Mouse (Mus musculus): ENCODE measurements around the gene Cacna2d2. TPM values are rescaled to one million over a fixed set of nuclear protein-coding genes. Genes with fewer than 3 reads are reported as not detected.

Gene Cacna2d2
- polyA plus RNA-seq, 2 experiments, result 0.29 to 9.3 TPM

DNA sequence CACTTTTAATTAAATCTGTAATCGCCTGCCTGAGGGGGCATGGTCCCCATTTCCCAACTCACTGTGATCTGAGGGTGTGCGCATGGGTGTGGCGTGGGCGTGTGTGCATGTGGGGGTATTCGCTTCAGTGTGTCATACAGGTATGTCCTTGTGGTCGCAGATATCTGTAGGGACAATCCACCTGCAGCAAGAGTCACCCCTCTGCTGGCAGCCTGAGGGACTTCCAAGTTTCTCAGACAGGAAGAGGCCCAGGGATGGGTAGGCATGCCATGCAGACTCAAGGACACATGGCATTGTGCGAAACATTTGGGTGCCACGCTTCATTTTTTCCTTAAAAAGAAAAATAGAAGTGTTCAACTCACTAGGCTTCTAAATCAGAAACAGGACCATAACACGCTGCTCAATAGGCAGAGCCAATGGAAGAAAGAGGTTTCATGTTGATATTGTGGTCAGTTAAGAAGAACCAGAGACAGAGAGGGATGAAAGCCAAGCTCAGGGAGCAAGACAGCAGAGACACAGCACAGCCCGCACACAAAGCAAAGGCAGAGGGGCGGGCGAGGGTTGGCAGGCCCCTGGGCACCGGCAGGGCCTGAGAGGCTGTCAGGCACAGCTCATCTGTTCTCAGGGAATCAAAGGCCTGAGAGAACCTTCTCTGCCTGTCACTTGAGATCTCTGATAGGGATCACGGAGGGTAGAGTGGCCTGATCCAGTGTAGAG, 111.1 kb downstream of the Cacna2d2 start:
- H3K9ac ChIP-seq (ENCODE audit: low read depth, low read length, severe bottlenecking), result no peak overlapping the region
- no peak for ATAC-seq (ENCODE audit: low FRiP score, low read depth)
- H3K4me1 ChIP-seq (ENCODE audit: control insufficient read depth, insufficient read depth, low read length), result peaks cover 11% of the 10 kb centered on the region; the same call in 1 of the 2 replicates
- TF ChIP-seq POLR2A (IDR thresholded peaks at IDR 0.05; ENCODE audit: borderline replicate concordance, extremely low read depth, insufficient read depth, insufficient read length), result no peak
- no peak overlapping the region for H3K4me3 ChIP-seq (replicated peaks; ENCODE audit: low read length)
- no peaks in the 10 kb centered on the region for H3K27me3 ChIP-seq (ENCODE audit: control insufficient read depth, insufficient read depth, low read length)
- no peak for DNase-seq (ENCODE audit: low spot score)
- no peaks in the 10 kb centered on the region for H3K9me3 ChIP-seq (ENCODE audit: control insufficient read depth, low read length)
- WGBS, result 76% methylated on average over 14 of the region's 14 CpGs
- no peak overlapping the region for H3K27ac ChIP-seq (replicated peaks; ENCODE audit: low read depth, low read length)
- H3K4me2 ChIP-seq (replicated peaks; ENCODE audit: low read depth, low read length, severe bottlenecking), result no peak overlapping the region
- no peaks in the 10 kb centered on the region for H3K36me3 ChIP-seq (ENCODE audit: control insufficient read depth, insufficient read depth, low read length)

DNA sequence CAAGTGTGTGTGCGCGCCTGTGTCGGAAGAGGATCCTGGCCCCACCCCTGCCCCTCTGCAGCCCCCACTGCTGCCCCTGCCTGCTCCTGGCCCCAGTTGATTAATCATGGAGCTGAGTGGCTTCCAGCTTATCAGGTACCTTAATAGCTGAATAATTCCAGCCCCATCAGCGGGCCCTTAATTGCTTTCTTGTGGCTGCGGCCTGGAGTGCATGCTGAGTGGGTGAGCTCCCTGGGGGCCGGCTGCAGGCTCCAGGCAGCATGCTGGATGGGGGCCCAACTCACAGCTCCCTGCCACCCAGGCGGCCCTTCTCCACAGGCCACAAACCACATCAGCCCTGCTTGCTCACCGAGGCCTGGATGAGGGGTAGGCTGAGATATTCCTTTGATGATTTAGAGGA, 112.0 kb downstream of the Cacna2d2 start:
- 51% methylated on average over 8 of the region's 8 CpGs for WGBS
- H3K4me1 ChIP-seq (ENCODE audit: control insufficient read depth, insufficient read depth, low read length), result peaks cover 11% of the 10 kb centered on the region; the same call in 1 of the 2 replicates
- no peaks in the 10 kb centered on the region for H3K27me3 ChIP-seq (ENCODE audit: control insufficient read depth, insufficient read depth, low read length)
- TF ChIP-seq POLR2A (IDR thresholded peaks at IDR 0.05; ENCODE audit: borderline replicate concordance, extremely low read depth, insufficient read depth, insufficient read length), result no peak
- no peak overlapping the region for H3K4me2 ChIP-seq (replicated peaks; ENCODE audit: low read depth, low read length, severe bottlenecking)
- no peak for ATAC-seq (ENCODE audit: low FRiP score, low read depth)
- DNase-seq (ENCODE audit: low spot score), result no peak
- H3K9ac ChIP-seq (ENCODE audit: low read depth, low read length, severe bottlenecking), result no peak overlapping the region
- no peaks in the 10 kb centered on the region for H3K9me3 ChIP-seq (ENCODE audit: control insufficient read depth, low read length)
- H3K36me3 ChIP-seq (ENCODE audit: control insufficient read depth, insufficient read depth, low read length), result no peaks in the 10 kb centered on the region
- no peak overlapping the region for H3K27ac ChIP-seq (replicated peaks; ENCODE audit: low read depth, low read length)
- H3K4me3 ChIP-seq (replicated peaks; ENCODE audit: low read length), result no peak overlapping the region

DNA sequence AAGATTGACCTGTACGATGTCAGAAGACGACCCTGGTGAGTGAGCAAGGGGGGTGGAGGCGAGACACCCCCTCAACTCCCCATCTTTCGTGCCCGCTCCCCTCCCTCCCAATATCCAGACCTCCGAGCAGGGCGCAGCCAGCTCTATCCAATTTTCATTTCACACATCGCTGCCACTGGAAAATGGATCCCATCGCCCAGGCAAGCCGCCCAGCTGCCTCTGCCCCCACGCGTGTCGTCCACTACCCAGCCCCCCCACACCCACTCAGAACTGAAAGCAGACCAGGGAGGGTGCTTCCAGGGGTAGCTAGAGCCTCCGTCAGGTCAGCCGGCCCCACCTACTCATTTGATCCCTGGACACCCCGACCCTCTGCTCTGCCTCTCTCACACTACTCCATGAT, 112.9 kb downstream of the Cacna2d2 start:
- ATAC-seq (ENCODE audit: low FRiP score, low read depth), result no peak
- Histone ChIP-seq H3K9ac (ENCODE audit: low read depth, low read length, severe bottlenecking) (no peak overlapping the region), H3K27ac (replicated peaks; ENCODE audit: low read depth, low read length) (no peak overlapping the region), H3K36me3 (ENCODE audit: control insufficient read depth, insufficient read depth, low read length) (no peaks in the 10 kb centered on the region), H3K4me2 (replicated peaks; ENCODE audit: low read depth, low read length, severe bottlenecking) (no peak overlapping the region), H3K27me3 (ENCODE audit: control insufficient read depth, insufficient read depth, low read length) (no peaks in the 10 kb centered on the region), H3K4me1 (ENCODE audit: control insufficient read depth, insufficient read depth, low read length) (peaks cover 11% of the 10 kb centered on the region; the same call in 1 of the 2 replicates), H3K4me3 (replicated peaks; ENCODE audit: low read length) (no peak overlapping the region), H3K9me3 (ENCODE audit: control insufficient read depth, low read length) (no peaks in the 10 kb centered on the region)
- WGBS, result 82% methylated on average over 16 of the region's 16 CpGs
- TF ChIP-seq POLR2A (IDR thresholded peaks at IDR 0.05; ENCODE audit: borderline replicate concordance, extremely low read depth, insufficient read depth, insufficient read length), result no peak
- DNase-seq (ENCODE audit: low spot score), result no peak

DNA sequence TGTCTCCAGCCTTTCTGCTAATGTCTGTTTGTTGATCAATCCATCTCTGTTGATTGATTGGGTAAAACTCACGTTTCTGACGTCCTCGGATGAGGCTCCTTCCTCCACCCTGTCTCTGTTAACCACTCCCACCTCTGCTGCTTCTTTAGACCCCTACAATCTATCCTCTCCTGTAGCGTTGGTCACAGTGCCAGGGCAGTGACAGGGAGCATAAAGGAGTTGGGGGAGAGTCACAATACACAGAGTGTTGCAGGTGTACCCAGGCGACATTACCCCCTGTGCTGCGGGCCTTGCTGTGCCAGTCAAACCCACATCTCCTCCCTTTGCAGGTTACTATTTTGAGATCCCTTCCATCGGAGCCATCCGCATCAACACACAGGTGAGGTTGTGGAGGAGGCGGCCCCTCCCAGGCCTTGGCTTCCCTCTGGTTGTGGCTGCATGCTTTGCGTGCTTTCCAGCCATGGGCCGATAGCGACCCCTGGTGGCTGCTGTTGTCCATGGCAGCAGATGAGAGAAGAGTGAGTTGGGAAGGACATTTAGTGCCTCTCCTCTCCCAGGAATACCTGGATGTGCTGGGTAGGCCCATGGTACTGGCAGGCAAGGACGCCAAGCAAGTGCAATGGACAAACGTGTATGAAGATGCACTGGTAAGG, 115.0 kb downstream of the Cacna2d2 start:
- Histone ChIP-seq H3K27ac (replicated peaks; ENCODE audit: low read depth, low read length) (no peak overlapping the region), H3K9me3 (ENCODE audit: control insufficient read depth, low read length) (no peaks in the 10 kb centered on the region), H3K36me3 (ENCODE audit: control insufficient read depth, insufficient read depth, low read length) (no peaks in the 10 kb centered on the region), H3K4me3 (replicated peaks; ENCODE audit: low read length) (no peak overlapping the region), H3K9ac (ENCODE audit: low read depth, low read length, severe bottlenecking) (no peak overlapping the region), H3K4me1 (ENCODE audit: control insufficient read depth, insufficient read depth, low read length) (0 out of 2 replicates have a peak, but pooled peaks cover 1% of the 10 kb centered on the region), H3K4me2 (replicated peaks; ENCODE audit: low read depth, low read length, severe bottlenecking) (no peak overlapping the region), H3K27me3 (ENCODE audit: control insufficient read depth, insufficient read depth, low read length) (no peaks in the 10 kb centered on the region)
- TF ChIP-seq POLR2A (IDR thresholded peaks at IDR 0.05; ENCODE audit: borderline replicate concordance, extremely low read depth, insufficient read depth, insufficient read length), result no peak
- ATAC-seq (ENCODE audit: low FRiP score, low read depth), result peak; percentile 47
- 24% methylated on average over 14 of the region's 14 CpGs for WGBS
- DNase-seq (ENCODE audit: low spot score), result peak; percentile 74

DNA sequence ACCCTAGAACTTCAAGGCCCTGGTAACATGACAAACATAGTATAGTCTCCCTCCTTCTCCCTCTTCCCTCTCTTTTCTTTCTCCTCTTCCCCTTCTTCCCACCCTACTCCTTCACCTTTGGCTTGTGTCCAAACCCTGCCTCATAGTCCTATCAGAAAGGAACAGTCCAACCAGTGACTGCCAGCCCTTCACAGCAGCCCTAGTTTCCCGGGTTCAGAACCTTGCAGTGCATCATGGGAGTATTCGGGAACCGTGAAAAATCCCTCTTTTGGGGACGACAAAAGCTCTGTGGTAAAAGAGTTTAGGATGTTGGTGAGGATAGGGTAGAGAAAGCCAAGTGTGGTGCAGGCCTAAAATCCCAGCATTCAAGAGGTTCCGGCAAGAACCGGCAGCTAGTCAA, 120.9 kb downstream of the Cacna2d2 start:
- 54% methylated on average over 6 of the region's 6 CpGs for WGBS
- no peak for TF ChIP-seq POLR2A (IDR thresholded peaks at IDR 0.05; ENCODE audit: borderline replicate concordance, extremely low read depth, insufficient read depth, insufficient read length)

More for the DNA sequence above, 120.9 kb downstream of the Cacna2d2 start:
- ATAC-seq (ENCODE audit: low FRiP score, low read depth) (no peak), DNase-seq (ENCODE audit: low spot score) (no peak)
- no peaks in the 10 kb centered on the region for H3K36me3 ChIP-seq (ENCODE audit: control insufficient read depth, insufficient read depth, low read length)
- H3K4me2 ChIP-seq (replicated peaks; ENCODE audit: low read depth, low read length, severe bottlenecking), result no peak overlapping the region
- H3K4me3 ChIP-seq (replicated peaks; ENCODE audit: low read length), result no peak overlapping the region
- no peak overlapping the region for H3K27ac ChIP-seq (replicated peaks; ENCODE audit: low read depth, low read length)
- no peaks in the 10 kb centered on the region for H3K4me1 ChIP-seq (ENCODE audit: control insufficient read depth, insufficient read depth, low read length)
- H3K27me3 ChIP-seq (ENCODE audit: control insufficient read depth, insufficient read depth, low read length), result peaks cover under 1% of the 10 kb centered on the region; the same call in 1 of the 2 replicates
- no peaks in the 10 kb centered on the region for H3K9me3 ChIP-seq (ENCODE audit: control insufficient read depth, low read length)
- no peak overlapping the region for H3K9ac ChIP-seq (ENCODE audit: low read depth, low read length, severe bottlenecking)

Data from limb, embryonic 14.5 days (tissue).